Mouse (Mus musculus) limb, embryonic 13.5 days (tissue): ENCODE measurements around the gene Srbd1. TPM values are rescaled to one million over a fixed set of nuclear protein-coding genes. Genes with fewer than 3 reads are reported as not detected.

Experiments
- ATAC-seq: fragments of 200-750 bp; cut with Nextera tagmentation; 2 replicates; pipeline ENCODE4 v1.8.0; 2017; ENCODE audit warnings: low read depth, moderate number of reproducible peaks, moderate TSS enrichment; ENCODE audit not compliant: low FRiP score
- H3K27ac ChIP-seq: fragments of 300-500 bp; sonication (generic); 2 replicates; pipeline ENCODE4 v1.5.1; 2015; ENCODE audit warnings: inconsistent platforms, mild to moderate bottlenecking, moderate library complexity
- H3K27me3 ChIP-seq: fragments of 300-500 bp; sonication (generic); 2 replicates; pipeline ENCODE4 v1.6.1; 2015; ENCODE audit warnings: mild to moderate bottlenecking, inconsistent platforms
- H3K36me3 ChIP-seq: fragments of 300-500 bp; sonication (generic); 2 replicates; pipeline ENCODE4 v1.6.1; 2015; ENCODE audit warnings: inconsistent platforms, mild to moderate bottlenecking, moderate library complexity
- H3K4me1 ChIP-seq: fragments of 300-500 bp; sonication (generic); 2 replicates; pipeline ENCODE4 v1.6.1; 2015; ENCODE audit warnings: inconsistent platforms
- H3K4me2 ChIP-seq: fragments of 300-500 bp; sonication (generic); replicated peaks from 2 replicates; pipeline ENCODE4 v1.6.1; 2015; ENCODE audit warnings: inconsistent platforms, mild to moderate bottlenecking, moderate library complexity
- H3K4me3 ChIP-seq: fragments of 300-500 bp; sonication (generic); 2 replicates; pipeline ENCODE4 v1.5.1; 2015; ENCODE audit warnings: moderate library complexity, mild to moderate bottlenecking, inconsistent platforms
- H3K9ac ChIP-seq: fragments of 300-500 bp; sonication (generic); 2 replicates; pipeline ENCODE4 v1.6.1; 2015; ENCODE audit warnings: mild to moderate bottlenecking, inconsistent platforms
- H3K9me3 ChIP-seq: fragments of 300-500 bp; sonication (generic); 2 replicates; pipeline ENCODE4 v1.6.1; 2016; ENCODE audit warnings: inconsistent platforms
- WGBS: fragments of 180-500 bp; shearing (Covaris S2); methylation state at CpG from one replicate; pipeline ENCODE4 v1.1.7; 2015; 5-methylcytosine and 5-hydroxymethylcytosine counted together
- polyA plus RNA-seq: library from polyadenylated mRNA; unstranded; fragments of >200 nt; fragmentation: Nextera tagmentation; extraction: Ambion mirVana; gene quantifications from 2 replicates; pipeline ENCODE4 v1.2.1, GENCODE M21; 2015

Srbd1 gene
- polyA plus RNA-seq, 1 experiment from 2014 or later = 19.7 TPM

DNA sequence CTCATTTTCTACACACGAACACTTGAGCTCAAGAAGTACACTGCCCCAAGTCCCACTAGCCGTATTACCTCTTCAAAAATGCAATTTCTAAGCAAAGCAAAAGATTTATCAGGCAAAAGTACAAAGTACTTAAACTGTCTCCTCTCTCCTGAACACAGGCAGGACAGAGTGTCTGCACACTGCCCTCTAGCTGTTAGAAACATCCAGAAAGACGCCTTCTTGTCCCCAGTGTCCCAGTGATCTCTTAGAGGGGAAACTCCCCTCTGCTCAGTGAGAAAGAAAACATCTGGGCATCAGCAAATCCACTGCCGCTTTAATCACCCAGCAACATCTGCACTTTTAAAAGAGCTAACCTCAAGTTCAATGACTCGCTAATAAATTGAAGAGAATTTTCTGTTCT lies 12.4 kb downstream of the Srbd1 start:
- Histone ChIP-seq H3K36me3 (peaks cover 88% of the 10 kb centered on the region), H3K9ac (no peak overlapping the region), H3K4me2 (no peak overlapping the region), H3K27me3 (no peaks in the 10 kb centered on the region), H3K4me1 (no peaks in the 10 kb centered on the region), H3K27ac (no peak overlapping the region), H3K4me3 (no peak overlapping the region), H3K9me3 (no peaks in the 10 kb centered on the region)
- WGBS = 68% methylated on average over 5 of the region's 5 CpGs
- ATAC-seq = no peak

- Histone ChIP-seq H3K4me1 (no peaks in the 10 kb centered on the region), H3K36me3 (peaks cover 82% of the 10 kb centered on the region), H3K4me3 (no peak overlapping the region), H3K27ac (no peak overlapping the region), H3K4me2 (no peak overlapping the region), H3K27me3 (no peaks in the 10 kb centered on the region), H3K9ac (no peak overlapping the region), H3K9me3 (no peaks in the 10 kb centered on the region)
- WGBS = 93% methylated on average over 5 of the region's 5 CpGs
- no peak for ATAC-seq
Measured at GRCm38 (mm10) chr17:86128198-86128597, 16.8 kb downstream of the Srbd1 start.

- H3K9ac ChIP-seq = no peak overlapping the region
- H3K36me3 ChIP-seq = peaks cover 77% of the 10 kb centered on the region
- no peak overlapping the region for H3K4me2 ChIP-seq
- ATAC-seq = no peak
- H3K27me3 ChIP-seq = no peaks in the 10 kb centered on the region
- no peak overlapping the region for H3K27ac ChIP-seq
- H3K9me3 ChIP-seq = no peaks in the 10 kb centered on the region
- 71% methylated on average over 5 of the region's 5 CpGs for WGBS
- no peaks in the 10 kb centered on the region for H3K4me1 ChIP-seq
- H3K4me3 ChIP-seq = no peak overlapping the region
Measured at GRCm38 (mm10) chr17:86125908-86126307, 19.1 kb downstream of the Srbd1 start.

- Histone ChIP-seq H3K9ac (no peak overlapping the region), H3K27ac (no peak overlapping the region), H3K4me3 (no peak overlapping the region), H3K36me3 (peaks cover 61% of the 10 kb centered on the region), H3K4me2 (no peak overlapping the region), H3K9me3 (no peaks in the 10 kb centered on the region), H3K27me3 (no peaks in the 10 kb centered on the region), H3K4me1 (no peaks in the 10 kb centered on the region)
- WGBS = 95% methylated on average over 3 of the region's 3 CpGs
- no peak for ATAC-seq
Measured at GRCm38 (mm10) chr17:86123146-86123545, 21.8 kb downstream of the Srbd1 start.

GRCm38 (mm10) chr17:86096875-86097274 lies 48.1 kb downstream of the Srbd1 start:
- Histone ChIP-seq H3K9ac (no peak overlapping the region), H3K27me3 (no peaks in the 10 kb centered on the region), H3K9me3 (no peaks in the 10 kb centered on the region), H3K36me3 (peaks cover 22% of the 10 kb centered on the region), H3K4me1 (no peaks in the 10 kb centered on the region), H3K4me2 (no peak overlapping the region), H3K27ac (no peak overlapping the region), H3K4me3 (no peak overlapping the region)
- no peak for ATAC-seq
- WGBS = 82% methylated on average over 2 of the region's 2 CpGs

GRCm38 (mm10) chr17:86093124-86093523 lies 51.9 kb downstream of the Srbd1 start:
- H3K9ac ChIP-seq = no peak overlapping the region
- no peaks in the 10 kb centered on the region for H3K9me3 ChIP-seq
- H3K4me1 ChIP-seq = peaks cover 8% of the 10 kb centered on the region
- H3K4me2 ChIP-seq = no peak overlapping the region
- H3K27me3 ChIP-seq = no peaks in the 10 kb centered on the region
- H3K36me3 ChIP-seq = peaks cover 10% of the 10 kb centered on the region
- H3K4me3 ChIP-seq = no peak overlapping the region
- ATAC-seq = no peak
- WGBS = 93% methylated on average over 1 of the region's 1 CpGs
- no peak overlapping the region for H3K27ac ChIP-seq

DNA sequence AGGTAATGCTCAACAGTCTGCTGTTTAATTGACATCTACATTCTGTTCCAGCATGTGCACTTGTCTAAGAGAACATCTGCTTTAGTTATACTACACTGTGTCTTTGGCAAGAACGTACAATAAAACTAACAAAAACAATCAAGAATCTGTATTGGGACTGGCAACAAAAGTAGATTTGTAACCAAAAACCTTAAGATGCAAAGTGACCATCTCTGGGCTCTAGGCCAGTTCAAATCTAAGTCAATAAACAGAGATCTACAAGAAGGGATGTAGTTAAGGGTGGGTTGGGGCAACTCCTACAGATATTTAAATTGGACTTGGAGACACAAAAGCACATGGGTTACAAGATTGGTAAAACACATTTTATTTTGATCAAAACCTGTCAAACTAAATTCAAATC lies 53.3 kb downstream of the Srbd1 start:
- Histone ChIP-seq H3K36me3 (peaks cover 10% of the 10 kb centered on the region; the same call in 1 of the 2 replicates), H3K27me3 (no peaks in the 10 kb centered on the region), H3K9ac (no peak overlapping the region), H3K4me3 (no peak overlapping the region), H3K27ac (no peak overlapping the region), H3K4me2 (no peak overlapping the region), H3K4me1 (peaks cover 8% of the 10 kb centered on the region), H3K9me3 (no peaks in the 10 kb centered on the region)
- ATAC-seq = no peak
- 75% methylated on average over 1 of the region's 1 CpGs for WGBS

GRCm38 (mm10) chr17:86089893-86090588 lies 54.9 kb downstream of the Srbd1 start:
- peaks cover 8% of the 10 kb centered on the region for H3K4me1 ChIP-seq
- no peaks in the 10 kb centered on the region for H3K36me3 ChIP-seq
- ATAC-seq = no peak
- H3K9ac ChIP-seq = no peak overlapping the region
- WGBS = 46% methylated on average over 9 of the region's 9 CpGs
- H3K9me3 ChIP-seq = no peaks in the 10 kb centered on the region
- H3K4me2 ChIP-seq = no peak overlapping the region
- H3K27me3 ChIP-seq = no peaks in the 10 kb centered on the region
- H3K4me3 ChIP-seq = no peak overlapping the region
- H3K27ac ChIP-seq = no peak overlapping the region

DNA sequence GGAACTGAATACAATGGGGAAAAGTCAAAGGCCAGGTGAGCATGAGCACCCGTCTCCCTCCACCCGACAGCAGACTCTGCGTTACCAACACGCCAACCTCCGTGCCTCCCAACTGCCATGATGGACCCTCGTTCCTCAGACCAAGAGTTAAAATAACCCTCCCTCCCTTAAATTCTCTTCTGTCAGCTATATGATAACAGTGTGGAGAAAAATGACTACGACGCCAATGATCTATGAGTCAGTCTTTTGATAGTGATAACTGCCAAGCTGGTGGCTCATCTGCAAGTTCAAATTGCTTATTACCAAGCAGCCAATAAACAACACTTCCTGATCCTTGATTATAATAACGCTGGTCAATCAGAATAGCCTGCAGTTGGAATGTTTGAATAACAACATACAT lies 57.1 kb downstream of the Srbd1 start:
- Histone ChIP-seq H3K4me2 (no peak overlapping the region), H3K4me3 (no peak overlapping the region), H3K4me1 (peaks cover 14% of the 10 kb centered on the region), H3K9ac (no peak overlapping the region), H3K9me3 (no peaks in the 10 kb centered on the region), H3K36me3 (no peaks in the 10 kb centered on the region), H3K27me3 (no peaks in the 10 kb centered on the region), H3K27ac (no peak overlapping the region)
- no peak for ATAC-seq
- WGBS = 95% methylated on average over 9 of the region's 9 CpGs

DNA sequence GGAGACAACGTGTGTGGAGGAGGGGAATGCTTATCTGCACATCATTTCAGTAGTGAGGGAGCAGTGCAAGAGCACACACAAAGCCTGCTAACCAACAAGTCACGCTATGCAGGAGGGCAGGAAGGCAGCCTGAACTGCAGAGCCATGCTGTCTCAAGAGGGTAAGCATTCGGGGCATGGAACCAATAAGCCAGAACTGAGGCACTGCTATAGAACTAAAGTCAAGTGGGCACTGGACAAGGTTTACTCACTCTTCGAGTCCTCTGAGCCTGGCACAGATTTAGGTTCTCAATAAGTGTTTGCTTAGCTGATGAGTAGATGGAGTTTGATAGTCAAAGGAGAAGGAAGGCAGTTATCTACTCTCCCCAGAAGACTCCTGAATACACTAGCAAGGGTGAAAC lies 58.8 kb downstream of the Srbd1 start:
- peaks cover 14% of the 10 kb centered on the region for H3K4me1 ChIP-seq
- H3K36me3 ChIP-seq = no peaks in the 10 kb centered on the region
- no peaks in the 10 kb centered on the region for H3K27me3 ChIP-seq
- no peak overlapping the region for H3K4me3 ChIP-seq
- no peaks in the 10 kb centered on the region for H3K9me3 ChIP-seq
- WGBS = 85% methylated on average over 4 of the region's 4 CpGs
- no peak overlapping the region for H3K9ac ChIP-seq
- no peak overlapping the region for H3K4me2 ChIP-seq
- ATAC-seq = no peak
- no peak overlapping the region for H3K27ac ChIP-seq

DNA sequence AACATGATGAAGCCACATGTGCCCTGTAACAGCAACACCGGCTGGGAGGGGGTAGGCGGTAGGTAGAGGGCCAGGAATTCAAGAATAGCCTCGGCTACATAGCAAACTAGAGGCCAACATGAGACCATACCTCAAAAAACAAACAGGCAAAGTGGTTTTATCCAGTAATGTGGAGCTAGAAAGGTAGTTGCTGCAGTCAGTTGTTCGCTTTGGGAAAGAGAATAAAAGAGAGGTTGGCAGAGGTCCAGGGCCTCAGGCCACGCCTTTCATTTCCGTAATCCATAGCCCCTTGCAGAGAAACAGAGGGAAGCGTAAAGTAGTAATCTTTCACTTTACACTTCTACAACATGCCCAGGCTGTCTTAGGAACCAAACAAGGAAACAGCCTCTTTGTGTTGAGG lies 61.8 kb downstream of the Srbd1 start:
- H3K27me3 ChIP-seq = no peaks in the 10 kb centered on the region
- WGBS = 55% methylated on average over 7 of the region's 7 CpGs
- H3K9me3 ChIP-seq = no peaks in the 10 kb centered on the region
- no peak overlapping the region for H3K9ac ChIP-seq
- H3K4me1 ChIP-seq = peaks cover 5% of the 10 kb centered on the region
- H3K36me3 ChIP-seq = no peaks in the 10 kb centered on the region
- ATAC-seq = no peak
- no peak overlapping the region for H3K4me2 ChIP-seq
- no peak overlapping the region for H3K4me3 ChIP-seq
- H3K27ac ChIP-seq = no peak overlapping the region

DNA sequence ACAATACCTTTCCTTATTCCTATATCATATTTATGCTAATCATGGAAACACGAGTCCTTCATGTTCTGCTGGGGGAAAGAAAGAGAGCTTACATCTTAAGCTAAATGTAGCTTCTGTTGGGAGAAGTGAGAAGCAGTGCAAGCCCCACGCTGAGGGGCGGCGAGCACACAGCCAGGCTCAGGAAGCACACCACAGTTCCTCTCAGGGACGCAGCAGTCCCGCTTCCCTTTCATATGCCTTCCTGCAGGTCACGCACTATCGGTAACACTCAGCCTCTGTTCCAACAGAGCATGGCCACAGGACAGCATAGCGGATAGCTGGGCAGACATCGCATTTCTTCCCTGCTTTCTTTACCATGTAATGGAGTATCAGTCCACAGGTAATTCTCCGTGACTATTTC lies 66.9 kb downstream of the Srbd1 start:
- Histone ChIP-seq H3K4me1 (peaks cover 1% of the 10 kb centered on the region), H3K27me3 (no peaks in the 10 kb centered on the region), H3K27ac (no peak overlapping the region), H3K36me3 (no peaks in the 10 kb centered on the region), H3K9ac (no peak overlapping the region), H3K4me3 (no peak overlapping the region), H3K9me3 (no peaks in the 10 kb centered on the region), H3K4me2 (no peak overlapping the region)
- ATAC-seq = no peak
- WGBS = 82% methylated on average over 11 of the region's 11 CpGs

DNA sequence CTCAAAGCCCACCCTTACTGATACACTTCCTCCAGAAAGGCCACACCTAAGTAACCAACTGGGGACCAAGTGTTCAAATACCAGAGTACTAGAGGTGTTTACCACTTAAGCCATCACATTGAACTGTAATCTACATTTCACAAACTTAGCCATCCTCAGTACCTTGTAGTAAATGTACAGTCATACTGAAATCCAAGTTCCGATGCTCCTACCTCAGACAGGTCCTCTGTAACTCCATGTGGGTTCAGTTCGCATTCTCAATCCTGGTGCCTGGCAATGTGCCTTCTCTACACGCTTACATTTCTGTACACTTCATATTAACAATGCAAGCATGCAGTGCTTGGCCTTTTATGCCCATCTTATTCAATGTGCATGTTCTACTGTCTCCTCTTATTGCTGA lies 77.5 kb downstream of the Srbd1 start:
- Histone ChIP-seq H3K27me3 (no peaks in the 10 kb centered on the region), H3K27ac (no peak overlapping the region), H3K4me2 (no peak overlapping the region), H3K36me3 (no peaks in the 10 kb centered on the region), H3K9ac (no peak overlapping the region), H3K4me1 (0 out of 2 replicates have a peak, but pooled peaks cover 3% of the 10 kb centered on the region), H3K9me3 (no peaks in the 10 kb centered on the region), H3K4me3 (no peak overlapping the region)
- WGBS = 96% methylated on average over 3 of the region's 3 CpGs
- no peak for ATAC-seq
